Mouse (Mus musculus) testis, adult 2 months (tissue): ENCODE results near the gene Sema4d. TPM values are rescaled to one million over a fixed set of nuclear protein-coding genes. Genes with fewer than 3 reads are reported as not detected.

Source experiments
- H3K27ac ChIP-seq: fragments of 200-500 bp; 2 replicates; pipeline ENCODE4 v1.5.1; 2012; ENCODE audit warnings: low read depth, low read length; ENCODE audit not compliant: control insufficient read depth, insufficient read depth
- H3K27me3 ChIP-seq: fragments of 200-500 bp; 2 replicates; pipeline ENCODE4 v1.6.1; 2012; ENCODE audit warnings: mild to moderate bottlenecking, low read length, moderate library complexity; ENCODE audit not compliant: control insufficient read depth, insufficient read depth
- H3K36me3 ChIP-seq: fragments of 200-500 bp; 2 replicates; pipeline ENCODE4 v1.6.1; 2012; ENCODE audit warnings: mild to moderate bottlenecking, low read length; ENCODE audit not compliant: control insufficient read depth, insufficient read depth
- H3K4me1 ChIP-seq: fragments of 200-500 bp; 2 replicates; pipeline ENCODE4 v1.6.1; 2012; ENCODE audit warnings: low read length; ENCODE audit not compliant: control insufficient read depth, insufficient read depth
- H3K4me3 ChIP-seq: fragments of 200-500 bp; 2 replicates; pipeline ENCODE4 v1.5.1; 2012; ENCODE audit warnings: low read depth, mild to moderate bottlenecking, low read length, moderate library complexity, mixed read lengths; ENCODE audit not compliant: control insufficient read depth
- CTCF ChIP-seq: fragments of 200-500 bp; IDR thresholded peaks from 2 replicates; pipeline ENCODE4 v1.5.1; 2012; ENCODE audit warnings: low read depth, mild to moderate bottlenecking, inconsistent platforms, low read length, moderate library complexity; ENCODE audit not compliant: control insufficient read depth, insufficient read depth, insufficient replicate concordance
- POLR2A ChIP-seq: fragments of 200-500 bp; IDR thresholded peaks from 2 replicates; pipeline ENCODE4 v1.6.1; 2012; ENCODE audit warnings: low read depth, mild to moderate bottlenecking, inconsistent platforms, low read length, moderate library complexity; ENCODE audit not compliant: control insufficient read depth
- polyA plus RNA-seq: library from polyadenylated mRNA; depleted of rRNA; stranded (reverse); fragments of >200 nt; gene quantifications from 2 replicates; pipeline ENCODE4 v1.2.3, GENCODE M21; 2012

Sema4d gene
- polyA plus RNA-seq, 1 experiment: 1.4 TPM

DNA sequence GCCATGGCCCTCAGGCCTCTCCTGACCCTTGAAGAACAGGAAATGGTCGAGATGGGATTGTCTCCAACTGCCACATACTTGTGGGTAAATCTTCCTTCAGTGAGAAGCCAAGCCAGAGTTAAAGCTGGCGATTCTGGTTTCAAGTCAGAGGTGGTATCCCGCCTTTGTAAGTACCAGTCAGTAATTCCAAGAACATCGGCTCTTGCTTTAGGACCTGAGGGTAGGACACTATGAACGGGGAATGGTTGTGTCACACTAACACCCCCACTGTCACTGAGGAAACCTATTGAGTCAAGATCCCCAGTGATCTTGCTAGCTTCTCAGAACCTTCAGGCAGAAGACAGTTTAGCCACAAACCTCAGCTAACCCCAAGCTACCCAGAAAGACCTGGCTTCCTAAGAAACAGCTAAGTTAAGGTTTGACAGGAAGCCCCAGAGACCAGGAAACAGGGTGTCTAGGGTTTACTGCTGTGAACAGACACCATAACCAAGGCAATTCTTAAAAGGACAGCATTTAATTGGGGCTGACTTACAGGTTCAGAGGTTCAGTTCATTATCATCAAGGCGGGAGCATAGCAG, 17.3 kb downstream of the Sema4d start:
- H3K27me3 ChIP-seq: no peaks in the 10 kb centered on the region
- TF ChIP-seq POLR2A (no peak), CTCF (no peak)
- H3K4me1 ChIP-seq: no peaks in the 10 kb centered on the region
- no peak overlapping the region for H3K4me3 ChIP-seq
- no peaks in the 10 kb centered on the region for H3K36me3 ChIP-seq
- no peak overlapping the region for H3K27ac ChIP-seq

DNA sequence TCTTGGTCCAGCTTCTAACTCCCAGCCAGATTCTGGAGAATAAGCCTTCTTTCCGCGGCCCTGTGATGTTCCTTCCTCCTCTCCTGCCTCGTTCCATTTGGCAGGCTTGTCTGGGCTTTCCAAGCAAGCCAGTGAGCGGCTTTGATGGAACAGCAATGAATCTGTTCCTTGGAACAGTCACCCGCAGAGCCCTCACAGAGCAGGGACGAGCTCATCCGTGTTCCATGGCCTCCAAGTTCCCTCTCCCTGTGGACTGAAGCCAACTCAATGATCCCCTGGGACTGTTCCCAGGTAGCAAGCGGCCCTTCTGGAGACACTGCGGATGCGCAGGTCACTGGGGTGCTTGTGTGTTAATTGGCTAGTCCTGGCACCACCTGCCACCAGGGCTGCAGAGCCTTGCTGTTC, 21.7 kb downstream of the Sema4d start:
- no peak for TF ChIP-seq CTCF
- no peak for TF ChIP-seq POLR2A
- no peaks in the 10 kb centered on the region for H3K27me3 ChIP-seq
- H3K4me3 ChIP-seq: no peak overlapping the region
- no peaks in the 10 kb centered on the region for H3K4me1 ChIP-seq
- no peaks in the 10 kb centered on the region for H3K36me3 ChIP-seq
- H3K27ac ChIP-seq: no peak overlapping the region

DNA sequence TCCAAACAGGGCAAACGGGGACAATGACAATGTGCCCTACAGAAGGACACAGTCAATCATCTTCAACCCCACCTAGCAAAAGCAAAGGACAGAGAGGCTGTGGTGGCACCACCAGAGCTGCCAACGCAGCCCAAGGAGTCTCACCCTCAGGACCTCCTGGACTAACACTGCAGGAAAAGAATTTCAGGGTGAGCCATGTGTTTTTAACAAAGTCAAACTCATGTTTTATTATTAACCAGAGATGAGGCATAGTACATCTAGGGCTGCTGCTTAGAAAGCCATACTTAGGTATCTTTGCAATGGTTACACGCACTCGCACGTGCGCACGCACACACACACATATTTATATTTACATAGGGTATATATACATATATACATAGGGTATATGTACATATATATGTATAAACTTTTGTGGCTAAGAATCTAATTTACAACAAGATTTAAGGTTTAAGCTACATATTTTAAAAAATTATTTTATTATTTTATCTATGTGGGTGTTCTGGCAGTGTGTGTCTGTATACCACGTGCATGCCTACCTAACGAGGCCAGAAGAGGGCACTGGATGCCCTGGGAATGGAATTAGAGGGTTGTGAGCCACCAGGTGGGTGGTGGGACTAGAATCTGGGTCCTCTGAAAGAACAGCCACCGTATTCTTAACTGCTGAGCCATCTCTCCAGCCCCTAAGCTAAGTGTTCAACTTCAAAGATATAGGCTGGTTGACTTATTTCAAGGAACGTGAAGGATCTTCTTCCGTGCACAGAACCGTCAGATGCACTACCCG, 22.7 kb downstream of the Sema4d start:
- Histone ChIP-seq H3K36me3 (no peaks in the 10 kb centered on the region), H3K27ac (no peak overlapping the region), H3K4me3 (no peak overlapping the region), H3K27me3 (no peaks in the 10 kb centered on the region), H3K4me1 (no peaks in the 10 kb centered on the region)
- TF ChIP-seq CTCF: no peak
- TF ChIP-seq POLR2A: no peak

DNA sequence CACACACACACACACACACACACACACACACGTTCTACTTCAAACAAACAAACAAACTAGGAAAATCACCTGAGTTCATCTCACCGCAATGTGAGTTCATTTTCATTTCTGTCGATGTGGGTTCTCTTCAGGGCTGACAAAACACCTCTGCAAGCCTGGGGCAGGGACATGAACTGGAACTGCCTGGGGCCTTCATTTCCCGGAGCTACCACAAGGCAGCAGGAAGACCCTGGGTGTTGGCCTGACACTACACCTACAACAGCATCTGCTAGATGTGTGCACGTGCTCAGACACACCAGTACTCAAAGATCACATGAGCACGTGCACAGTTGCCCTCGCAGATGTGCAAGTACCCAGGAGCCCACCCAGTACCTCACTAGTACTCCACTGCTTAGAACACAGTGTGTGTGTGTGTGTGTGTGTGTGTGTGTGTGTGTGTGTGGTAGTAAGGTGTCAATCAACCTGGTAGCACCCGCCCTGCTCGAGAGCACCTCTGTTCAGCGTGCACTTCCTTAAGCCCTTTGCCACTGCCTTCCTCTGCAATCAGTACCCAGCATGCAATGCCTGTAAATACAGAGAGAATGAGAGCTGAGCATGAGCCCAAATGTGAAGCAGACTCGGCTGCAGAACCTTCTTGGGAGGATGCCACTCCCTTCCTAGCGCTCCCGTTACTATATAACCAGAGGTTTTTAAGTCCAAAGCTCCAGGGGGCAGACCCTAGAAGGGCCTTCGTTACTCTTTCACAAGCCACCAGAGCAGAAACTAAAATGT, 25.4 kb downstream of the Sema4d start:
- Histone ChIP-seq H3K27ac (no peak overlapping the region), H3K4me1 (no peaks in the 10 kb centered on the region), H3K36me3 (no peaks in the 10 kb centered on the region), H3K27me3 (no peaks in the 10 kb centered on the region), H3K4me3 (no peak overlapping the region)
- no peak for TF ChIP-seq POLR2A
- no peak for TF ChIP-seq CTCF

DNA sequence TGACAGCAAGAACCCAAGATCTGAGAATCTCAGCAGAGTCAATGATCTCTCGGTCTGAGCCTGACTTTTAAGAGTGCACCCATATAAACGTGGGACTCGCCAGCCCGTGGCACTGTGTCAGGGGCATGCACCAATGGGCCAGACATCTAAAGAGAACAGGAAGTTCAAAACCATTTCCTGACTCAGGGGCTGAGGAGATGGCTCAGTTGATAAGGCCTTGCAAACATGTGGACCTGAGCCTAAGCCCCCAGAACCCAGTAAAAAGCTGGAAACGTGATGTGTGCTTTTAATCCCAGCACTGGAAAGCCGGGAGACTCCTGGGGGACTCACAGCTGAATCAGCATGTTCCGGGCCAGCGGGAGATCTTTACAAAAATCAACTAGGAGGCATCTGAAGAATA, 26.0 kb downstream of the Sema4d start:
- Histone ChIP-seq H3K4me1 (no peaks in the 10 kb centered on the region), H3K27me3 (no peaks in the 10 kb centered on the region), H3K36me3 (no peaks in the 10 kb centered on the region), H3K27ac (no peak overlapping the region), H3K4me3 (no peak overlapping the region)
- TF ChIP-seq CTCF: no peak
- TF ChIP-seq POLR2A: no peak

DNA sequence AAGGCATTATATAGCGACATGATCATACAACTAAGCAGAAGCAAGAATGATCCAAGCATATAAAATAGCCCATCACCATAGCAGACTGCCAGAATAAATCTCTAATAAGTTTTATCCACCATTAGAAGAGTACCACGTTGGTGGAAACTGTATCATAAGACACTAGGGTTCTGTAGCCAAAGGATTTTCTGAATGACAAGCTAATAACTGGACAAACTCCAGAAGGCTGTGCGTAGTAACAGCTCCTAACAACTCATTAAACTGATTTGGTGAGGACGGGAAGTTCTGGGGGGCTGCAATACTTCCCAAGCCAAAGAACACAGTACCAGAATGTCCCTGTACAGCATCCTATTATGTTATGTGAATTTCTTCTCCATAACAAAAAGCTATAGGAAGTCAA, 26.8 kb downstream of the Sema4d start:
- Histone ChIP-seq H3K36me3 (no peaks in the 10 kb centered on the region), H3K4me1 (no peaks in the 10 kb centered on the region), H3K4me3 (no peak overlapping the region), H3K27ac (no peak overlapping the region), H3K27me3 (no peaks in the 10 kb centered on the region)
- TF ChIP-seq POLR2A: no peak
- no peak for TF ChIP-seq CTCF

DNA sequence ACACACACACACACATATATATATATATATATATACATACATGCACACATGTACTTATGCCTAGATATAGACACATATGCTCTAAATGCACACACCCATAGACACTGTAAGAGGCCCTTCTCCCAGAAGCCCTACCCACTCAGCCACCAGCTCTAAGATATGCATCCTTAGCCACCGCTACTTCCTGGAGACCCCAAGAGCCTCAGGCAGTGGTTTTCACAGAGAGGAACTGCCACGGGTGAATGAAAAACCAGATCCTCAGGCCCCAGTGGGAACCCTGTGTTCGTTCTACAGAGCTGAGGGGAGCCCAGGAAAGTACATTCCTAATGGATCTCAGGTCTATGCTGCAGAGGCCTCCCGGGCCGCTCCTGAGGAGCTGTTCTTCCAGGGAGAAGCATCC, 28.2 kb downstream of the Sema4d start:
- Histone ChIP-seq H3K27ac (no peak overlapping the region), H3K4me1 (peaks cover 2% of the 10 kb centered on the region; the same call in 1 of the 2 replicates), H3K4me3 (no peak overlapping the region), H3K36me3 (no peaks in the 10 kb centered on the region), H3K27me3 (no peaks in the 10 kb centered on the region)
- TF ChIP-seq CTCF (no peak), POLR2A (no peak)
